Mouse (Mus musculus): Measurements from ENCODE around the gene Zranb1.

DNA sequence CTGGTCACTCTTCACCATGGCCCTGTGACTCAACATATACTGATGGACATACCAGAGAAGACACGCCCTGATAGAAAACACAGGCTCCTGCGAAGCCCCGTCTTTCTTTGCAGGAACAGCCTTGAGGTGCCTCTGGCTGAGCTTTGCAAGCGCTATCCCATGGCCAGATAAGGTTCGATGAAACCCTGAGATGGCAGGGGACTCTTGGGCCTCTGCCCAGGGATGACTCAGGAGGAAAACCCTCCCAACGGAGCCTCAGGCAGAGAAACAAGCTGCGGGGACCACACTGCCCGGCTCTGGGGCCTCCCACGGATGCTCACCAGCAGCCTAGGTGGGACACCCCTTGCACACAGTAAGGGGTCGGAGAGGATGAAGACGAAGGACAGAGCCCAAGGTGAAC lies 76.4 kb downstream of the Zranb1 start:
- no peak for TF ChIP-seq CTCF (IDR thresholded peaks at IDR 0.05; ENCODE audit: low read depth)
- TF ChIP-seq EP300 (IDR thresholded peaks at IDR 0.05; ENCODE audit: low read depth), result no peak

All from liver, postnatal 0 days (tissue).